Mouse (Mus musculus): ENCODE measurements around the gene Dolk.

DNA sequence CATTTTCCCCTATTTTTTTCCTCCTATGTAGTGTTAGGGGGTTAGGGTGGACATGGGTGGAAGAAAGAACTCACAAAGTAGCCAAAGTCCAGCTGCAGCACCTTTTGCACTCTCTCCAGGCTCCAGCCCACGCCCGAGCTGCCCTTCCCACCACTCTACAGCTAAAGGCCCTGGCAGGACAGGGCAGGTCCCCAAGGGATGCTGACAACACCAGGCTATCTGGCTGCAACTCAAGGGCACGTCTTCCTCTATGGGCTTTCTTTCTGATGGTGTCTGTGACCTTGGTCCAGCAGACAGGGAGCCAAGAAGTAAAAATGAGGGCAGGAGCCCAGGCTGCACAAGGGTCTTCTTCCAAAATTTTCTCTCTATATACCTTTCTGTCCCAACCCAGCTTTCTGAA is 4.5 kb downstream of the Dolk start:
- TF ChIP-seq EP300 (IDR thresholded peaks at IDR 0.05; ENCODE audit: low read depth) (no peak), CTCF (IDR thresholded peaks at IDR 0.05; ENCODE audit: low read depth) (no peak)
